Mouse (Mus musculus) hindbrain, embryonic 10.5 days (tissue): ENCODE results near the gene Fxyd6. TPM values are rescaled to one million over a fixed set of nuclear protein-coding genes. Genes with fewer than 3 reads are reported as not detected.

Source experiments
- DNase-seq: peaks from one replicate; pipeline ENCODE4 v3.0.0-alpha.2; 2017; ENCODE audit warnings: low spot score
- H3K27ac ChIP-seq: fragments of 300-500 bp; sonication (generic); 2 replicates; pipeline ENCODE4 v1.5.1; 2016; ENCODE audit warnings: mild to moderate bottlenecking, moderate library complexity
- H3K27me3 ChIP-seq: fragments of 300-500 bp; sonication (generic); 2 replicates; pipeline ENCODE4 v1.6.1; 2016; ENCODE audit warnings: mild to moderate bottlenecking; ENCODE audit not compliant: poor library complexity, insufficient read depth, severe bottlenecking
- H3K36me3 ChIP-seq: fragments of 300-500 bp; sonication (generic); 2 replicates; pipeline ENCODE4 v1.6.1; 2016; ENCODE audit warnings: mild to moderate bottlenecking, moderate library complexity
- H3K4me1 ChIP-seq: fragments of 300-500 bp; sonication (generic); replicated peaks from 2 replicates; pipeline ENCODE4 v1.6.1; 2016; ENCODE audit warnings: mild to moderate bottlenecking
- H3K4me3 ChIP-seq: fragments of 300-500 bp; sonication (generic); 2 replicates; pipeline ENCODE4 v1.5.1; 2016; ENCODE audit warnings: mild to moderate bottlenecking, moderate library complexity
- H3K9me3 ChIP-seq: fragments of 300-500 bp; sonication (generic); 2 replicates; pipeline ENCODE4 v1.6.1; 2016; ENCODE audit warnings: mild to moderate bottlenecking, moderate library complexity
- WGBS: fragments of 180-500 bp; shearing (Covaris S2); methylation state at CpG from one replicate; pipeline ENCODE4 v1.1.7; 2016; 5-methylcytosine and 5-hydroxymethylcytosine counted together
- polyA plus RNA-seq: library from polyadenylated mRNA; unstranded; fragments of >200 nt; fragmentation: Nextera tagmentation; extraction: Ambion mirVana; gene quantifications from 2 replicates; pipeline ENCODE4 v1.2.1, GENCODE M21; 2016

Gene Fxyd6
- polyA plus RNA-seq, 1 experiment from 2014 or later, result 167 TPM

- 30% methylated on average over 8 of the region's 8 CpGs for WGBS
- H3K9me3 ChIP-seq, result no peaks in the 10 kb centered on the region
- no peaks in the 10 kb centered on the region for H3K36me3 ChIP-seq
- DNase-seq, result peak; percentile 35
- H3K4me3 ChIP-seq, result no peak overlapping the region
- peaks cover 3% of the 10 kb centered on the region; the same call in 1 of the 2 replicates for H3K4me1 ChIP-seq
- H3K27me3 ChIP-seq, result peaks cover 9% of the 10 kb centered on the region; the same call in 1 of the 2 replicates
- no peak overlapping the region for H3K27ac ChIP-seq
Measured at GRCm38 (mm10) chr9:45417245-45417644, 47.3 kb downstream of the Fxyd6 start.

DNA sequence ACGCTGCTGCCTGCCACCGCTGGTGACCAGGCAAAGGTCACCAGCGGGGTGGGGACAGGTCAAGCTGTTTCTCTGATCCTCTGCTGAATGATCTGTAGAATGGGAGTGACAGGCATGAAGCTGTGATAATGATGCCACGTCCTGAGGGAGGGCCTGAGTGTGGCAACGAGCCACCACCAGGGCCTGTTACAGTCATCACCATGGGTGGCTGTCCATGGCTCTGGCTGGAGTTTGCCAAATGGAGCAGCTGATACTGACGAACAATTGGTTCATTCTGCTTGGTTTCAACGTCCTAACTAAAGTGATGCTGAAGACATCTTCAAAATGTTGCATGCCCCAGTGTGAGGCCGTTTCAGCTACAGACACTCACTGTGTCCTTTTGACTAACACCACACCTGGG is 48.3 kb downstream of the Fxyd6 start:
- Histone ChIP-seq H3K36me3 (no peaks in the 10 kb centered on the region), H3K4me1 (no peaks in the 10 kb centered on the region), H3K27ac (no peak overlapping the region), H3K9me3 (no peaks in the 10 kb centered on the region), H3K4me3 (no peak overlapping the region), H3K27me3 (peaks cover 5% of the 10 kb centered on the region; the same call in 1 of the 2 replicates)
- DNase-seq, result no peak
- WGBS, result 57% methylated on average over 8 of the region's 8 CpGs

- H3K4me3 ChIP-seq, result no peak overlapping the region
- no peaks in the 10 kb centered on the region for H3K9me3 ChIP-seq
- peak; percentile 16 for DNase-seq
- no peaks in the 10 kb centered on the region for H3K36me3 ChIP-seq
- H3K27ac ChIP-seq, result no peak overlapping the region
- 63% methylated on average over 8 of the region's 8 CpGs for WGBS
- no peaks in the 10 kb centered on the region for H3K4me1 ChIP-seq
- peaks cover 11% of the 10 kb centered on the region for H3K27me3 ChIP-seq
Measured at GRCm38 (mm10) chr9:45421209-45421608, 51.2 kb downstream of the Fxyd6 start.

DNA sequence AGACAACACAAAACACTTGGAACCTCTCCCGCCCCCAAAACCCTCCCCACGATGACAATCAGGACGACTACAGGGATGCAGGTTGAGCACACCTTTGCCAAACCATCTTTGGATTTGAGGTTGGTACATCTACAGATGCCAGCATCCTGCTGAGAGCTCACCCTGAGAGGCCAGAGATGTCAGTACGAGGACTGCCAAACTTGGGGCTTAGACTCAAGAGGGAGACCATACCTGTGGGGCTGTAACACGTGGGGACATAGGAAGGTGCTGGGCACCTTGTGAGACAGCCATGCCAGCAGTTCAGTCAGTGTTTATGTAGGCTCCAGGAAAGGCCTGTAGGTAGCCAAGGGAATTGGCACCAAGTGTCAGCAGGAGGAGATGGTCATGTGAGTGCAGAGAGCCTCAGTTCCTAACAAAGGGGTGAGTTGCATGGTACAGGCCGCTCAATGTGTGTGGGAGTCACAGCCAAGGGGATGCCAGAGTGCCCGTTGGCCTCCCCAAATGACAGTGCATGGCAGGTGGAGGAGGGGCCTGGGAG is 52.8 kb downstream of the Fxyd6 start:
- H3K9me3 ChIP-seq, result no peaks in the 10 kb centered on the region
- no peaks in the 10 kb centered on the region for H3K36me3 ChIP-seq
- H3K4me3 ChIP-seq, result no peak overlapping the region
- H3K4me1 ChIP-seq, result no peaks in the 10 kb centered on the region
- H3K27me3 ChIP-seq, result peaks cover 27% of the 10 kb centered on the region
- H3K27ac ChIP-seq, result no peak overlapping the region
- WGBS, result 82% methylated on average over 7 of the region's 7 CpGs
- no peak for DNase-seq

- H3K36me3 ChIP-seq, result no peaks in the 10 kb centered on the region
- DNase-seq, result no peak
- H3K4me1 ChIP-seq, result peaks cover 17% of the 10 kb centered on the region
- H3K9me3 ChIP-seq, result no peaks in the 10 kb centered on the region
- H3K27me3 ChIP-seq, result peaks cover 58% of the 10 kb centered on the region
- H3K4me3 ChIP-seq, result no peak within 1 kb of the TSS
- no peak within 1 kb of the TSS for H3K27ac ChIP-seq
- WGBS, result 85% methylated on average over 4 of the region's 4 CpGs
Measured at GRCm38 (mm10) chr9:45426456-45426855, 56.5 kb downstream of the Fxyd6 start, which contains the start of gene Dscaml1. Gene Dscaml1, plus strand, starts transcription at chr9:45426628.

- H3K9me3 ChIP-seq, result no peaks in the 10 kb centered on the region
- no peaks in the 10 kb centered on the region for H3K36me3 ChIP-seq
- H3K27me3 ChIP-seq, result peaks cover 87% of the 10 kb centered on the region
- no peak overlapping the region for H3K27ac ChIP-seq
- H3K4me3 ChIP-seq, result no peak overlapping the region
- 28% methylated on average over 5 of the region's 5 CpGs for WGBS
- DNase-seq, result no peak
- peaks cover 28% of the 10 kb centered on the region for H3K4me1 ChIP-seq
Measured at GRCm38 (mm10) chr9:45429392-45429791, 59.4 kb downstream of the Fxyd6 start.

GRCm38 (mm10) chr9:45429951-45430697 is 60.1 kb downstream of the Fxyd6 start:
- WGBS, result 2% methylated on average over 54 of the region's 54 CpGs
- Histone ChIP-seq H3K27me3 (peaks cover 93% of the 10 kb centered on the region), H3K27ac (peak overlapping the region; percentile 59), H3K4me3 (peak overlapping the region; percentile 50), H3K36me3 (no peaks in the 10 kb centered on the region), H3K9me3 (no peaks in the 10 kb centered on the region), H3K4me1 (peaks cover 28% of the 10 kb centered on the region)
- peak; percentile 31 for DNase-seq

- H3K9me3 ChIP-seq, result no peaks in the 10 kb centered on the region
- H3K27ac ChIP-seq, result peak overlapping the region; percentile 59; the same call in 1 of the 2 replicates
- WGBS, result 2% methylated on average over 17 of the region's 17 CpGs
- no peak for DNase-seq
- peak overlapping the region; percentile 50 for H3K4me3 ChIP-seq
- peaks cover 95% of the 10 kb centered on the region for H3K27me3 ChIP-seq
- H3K4me1 ChIP-seq, result peaks cover 28% of the 10 kb centered on the region
- H3K36me3 ChIP-seq, result no peaks in the 10 kb centered on the region
Measured at GRCm38 (mm10) chr9:45430698-45430959, 60.6 kb downstream of the Fxyd6 start.

DNA sequence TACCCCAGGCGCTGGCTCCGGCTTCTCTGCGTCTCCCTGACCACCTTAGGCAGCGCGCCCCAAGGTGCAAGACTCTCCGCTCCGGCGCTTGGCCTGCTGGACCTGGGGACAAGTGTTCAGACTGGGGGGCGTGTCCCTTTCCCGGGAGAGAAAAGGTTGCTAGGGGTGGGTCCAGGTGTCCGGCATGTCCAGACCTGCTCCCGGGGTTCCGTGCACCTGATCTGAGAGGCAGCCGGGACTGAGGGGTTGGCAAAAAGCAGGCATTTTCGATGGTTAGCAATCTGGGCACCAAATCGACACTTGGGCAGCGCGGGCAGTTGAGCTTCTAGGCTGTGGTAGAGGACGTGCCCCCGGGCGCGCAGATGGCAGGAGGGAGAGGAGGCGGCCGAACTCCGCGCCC is 61.2 kb downstream of the Fxyd6 start:
- Histone ChIP-seq H3K36me3 (no peaks in the 10 kb centered on the region), H3K4me1 (peaks cover 28% of the 10 kb centered on the region), H3K4me3 (peak overlapping the region; percentile 50), H3K9me3 (no peaks in the 10 kb centered on the region), H3K27ac (0 out of 2 replicates have a peak overlapping the region, but pooled peaks have one; percentile 59), H3K27me3 (peaks cover 95% of the 10 kb centered on the region)
- WGBS, result 2% methylated on average over 26 of the region's 26 CpGs
- DNase-seq, result peak; percentile 20

- H3K9me3 ChIP-seq, result no peaks in the 10 kb centered on the region
- H3K27ac ChIP-seq, result no peak overlapping the region
- no peak for DNase-seq
- peaks cover 84% of the 10 kb centered on the region for H3K27me3 ChIP-seq
- no peaks in the 10 kb centered on the region for H3K36me3 ChIP-seq
- H3K4me3 ChIP-seq, result no peak overlapping the region
- 73% methylated on average over 12 of the region's 12 CpGs for WGBS
- H3K4me1 ChIP-seq, result peaks cover 32% of the 10 kb centered on the region
Measured at GRCm38 (mm10) chr9:45432639-45433038, 62.7 kb downstream of the Fxyd6 start.

GRCm38 (mm10) chr9:45433119-45433518 is 63.1 kb downstream of the Fxyd6 start:
- no peak overlapping the region for H3K27ac ChIP-seq
- 79% methylated on average over 9 of the region's 9 CpGs for WGBS
- no peak for DNase-seq
- H3K9me3 ChIP-seq, result no peaks in the 10 kb centered on the region
- no peaks in the 10 kb centered on the region for H3K36me3 ChIP-seq
- H3K27me3 ChIP-seq, result peaks cover 79% of the 10 kb centered on the region
- H3K4me3 ChIP-seq, result no peak overlapping the region
- peaks cover 32% of the 10 kb centered on the region for H3K4me1 ChIP-seq

- no peak overlapping the region for H3K4me3 ChIP-seq
- H3K27ac ChIP-seq, result no peak overlapping the region
- peaks cover 68% of the 10 kb centered on the region for H3K27me3 ChIP-seq
- H3K9me3 ChIP-seq, result no peaks in the 10 kb centered on the region
- no peaks in the 10 kb centered on the region for H3K36me3 ChIP-seq
- peaks cover 32% of the 10 kb centered on the region for H3K4me1 ChIP-seq
- no peak for DNase-seq
- 79% methylated on average over 2 of the region's 2 CpGs for WGBS
Measured at GRCm38 (mm10) chr9:45434171-45434570, 64.2 kb downstream of the Fxyd6 start.

DNA sequence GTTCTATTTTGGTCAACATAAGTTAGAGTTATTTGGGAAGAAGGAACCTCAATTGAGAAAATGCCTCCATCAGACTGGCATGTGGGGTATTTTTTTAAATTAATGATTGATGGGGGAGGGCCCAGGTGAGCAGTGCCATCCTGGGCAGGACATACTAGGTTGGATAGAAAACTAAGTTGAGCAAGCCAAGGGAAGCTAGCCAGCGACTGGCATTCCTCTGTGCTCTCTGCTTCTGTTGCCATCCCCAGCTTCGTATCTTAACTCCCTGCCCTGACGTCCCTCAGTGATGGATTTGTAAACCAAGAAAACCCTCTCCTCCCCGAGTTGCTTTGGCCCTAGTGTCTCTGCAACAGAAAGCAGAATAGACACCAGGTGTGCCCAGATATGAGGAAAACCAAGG is 69.0 kb downstream of the Fxyd6 start:
- Histone ChIP-seq H3K36me3 (no peaks in the 10 kb centered on the region), H3K27ac (no peak overlapping the region), H3K4me1 (peaks cover 10% of the 10 kb centered on the region), H3K9me3 (no peaks in the 10 kb centered on the region), H3K27me3 (peaks cover 20% of the 10 kb centered on the region; the same call in 1 of the 2 replicates), H3K4me3 (no peak overlapping the region)
- DNase-seq, result no peak
- WGBS, result 75% methylated on average over 4 of the region's 4 CpGs
